Mouse (Mus musculus) intestine, embryonic 15.5 days (tissue): ENCODE data around the gene Stox1. TPM values are rescaled to one million over a fixed set of nuclear protein-coding genes. Genes with fewer than 3 reads are reported as not detected.

Experiments
- ATAC-seq: fragments of 200-750 bp; cut with Nextera tagmentation; 2 replicates; pipeline ENCODE4 v1.8.0; 2017; ENCODE audit warnings: moderate TSS enrichment, moderate library complexity
- H3K27ac ChIP-seq: fragments of 300-500 bp; sonication (generic); 2 replicates; pipeline ENCODE4 v1.5.1; 2015; ENCODE audit warnings: mild to moderate bottlenecking, inconsistent platforms
- H3K27me3 ChIP-seq: fragments of 300-500 bp; sonication (generic); replicated peaks from 2 replicates; pipeline ENCODE4 v1.6.1; 2015; ENCODE audit warnings: inconsistent platforms
- H3K36me3 ChIP-seq: fragments of 300-500 bp; sonication (generic); 2 replicates; pipeline ENCODE4 v1.6.1; 2015; ENCODE audit warnings: inconsistent platforms
- H3K4me1 ChIP-seq: fragments of 300-500 bp; sonication (generic); replicated peaks from 2 replicates; pipeline ENCODE4 v1.6.1; 2015; ENCODE audit warnings: inconsistent platforms
- H3K4me2 ChIP-seq: fragments of 300-500 bp; sonication (generic); replicated peaks from 2 replicates; pipeline ENCODE4 v1.6.1; 2015; ENCODE audit warnings: mild to moderate bottlenecking, inconsistent platforms
- H3K4me3 ChIP-seq: fragments of 300-500 bp; sonication (generic); replicated peaks from 2 replicates; pipeline ENCODE4 v1.5.1; 2015; ENCODE audit warnings: inconsistent platforms
- H3K9ac ChIP-seq: fragments of 300-500 bp; sonication (generic); 2 replicates; pipeline ENCODE4 v1.6.1; 2015; ENCODE audit warnings: inconsistent platforms
- H3K9me3 ChIP-seq: fragments of 300-500 bp; sonication (generic); 2 replicates; pipeline ENCODE4 v1.6.1; 2016; ENCODE audit warnings: inconsistent platforms
- WGBS: fragments of 180-500 bp; shearing (Covaris S2); methylation state at CpG from one replicate; pipeline ENCODE4 v1.1.7; 2015; 5-methylcytosine and 5-hydroxymethylcytosine counted together
- polyA plus RNA-seq: library from polyadenylated mRNA; unstranded; fragments of >200 nt; fragmentation: Nextera tagmentation; extraction: Ambion mirVana; gene quantifications from 2 replicates; pipeline ENCODE4 v1.2.1, GENCODE M21; 2015

Gene Stox1
- polyA plus RNA-seq, 1 experiment from 2014 or later, result 1.0 TPM

DNA sequence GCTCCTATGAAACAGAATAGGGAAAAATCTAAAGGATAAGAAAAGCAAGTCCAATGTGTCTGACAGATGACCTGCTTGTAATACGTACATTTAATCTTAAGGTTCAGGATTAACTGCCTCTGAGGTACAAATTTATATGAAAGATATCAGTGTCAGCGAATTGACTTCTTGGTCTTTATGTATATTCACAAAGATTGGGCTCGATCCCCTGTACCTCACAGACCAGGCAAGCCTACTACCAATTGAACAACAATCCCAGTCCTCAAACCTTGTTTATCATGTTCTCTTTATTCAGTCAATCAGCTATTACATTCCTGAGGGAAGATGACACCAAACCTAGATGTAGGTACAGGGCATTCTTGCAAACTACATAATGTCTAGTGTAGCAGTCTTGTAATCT lies 74.0 kb downstream of the Stox1 start:
- WGBS, result 20% methylated on average over 3 of the region's 3 CpGs
- peak overlapping the region; percentile 64 for H3K4me2 ChIP-seq
- no peak for ATAC-seq
- no peaks in the 10 kb centered on the region for H3K9me3 ChIP-seq
- H3K27ac ChIP-seq, result peak overlapping the region; percentile 90
- no peaks in the 10 kb centered on the region for H3K36me3 ChIP-seq
- H3K4me3 ChIP-seq, result peak overlapping the region; percentile 87
- 0 out of 2 replicates have a peak, but pooled peaks cover 6% of the 10 kb centered on the region for H3K4me1 ChIP-seq
- H3K9ac ChIP-seq, result peak overlapping the region; percentile 28
- no peaks in the 10 kb centered on the region for H3K27me3 ChIP-seq

DNA sequence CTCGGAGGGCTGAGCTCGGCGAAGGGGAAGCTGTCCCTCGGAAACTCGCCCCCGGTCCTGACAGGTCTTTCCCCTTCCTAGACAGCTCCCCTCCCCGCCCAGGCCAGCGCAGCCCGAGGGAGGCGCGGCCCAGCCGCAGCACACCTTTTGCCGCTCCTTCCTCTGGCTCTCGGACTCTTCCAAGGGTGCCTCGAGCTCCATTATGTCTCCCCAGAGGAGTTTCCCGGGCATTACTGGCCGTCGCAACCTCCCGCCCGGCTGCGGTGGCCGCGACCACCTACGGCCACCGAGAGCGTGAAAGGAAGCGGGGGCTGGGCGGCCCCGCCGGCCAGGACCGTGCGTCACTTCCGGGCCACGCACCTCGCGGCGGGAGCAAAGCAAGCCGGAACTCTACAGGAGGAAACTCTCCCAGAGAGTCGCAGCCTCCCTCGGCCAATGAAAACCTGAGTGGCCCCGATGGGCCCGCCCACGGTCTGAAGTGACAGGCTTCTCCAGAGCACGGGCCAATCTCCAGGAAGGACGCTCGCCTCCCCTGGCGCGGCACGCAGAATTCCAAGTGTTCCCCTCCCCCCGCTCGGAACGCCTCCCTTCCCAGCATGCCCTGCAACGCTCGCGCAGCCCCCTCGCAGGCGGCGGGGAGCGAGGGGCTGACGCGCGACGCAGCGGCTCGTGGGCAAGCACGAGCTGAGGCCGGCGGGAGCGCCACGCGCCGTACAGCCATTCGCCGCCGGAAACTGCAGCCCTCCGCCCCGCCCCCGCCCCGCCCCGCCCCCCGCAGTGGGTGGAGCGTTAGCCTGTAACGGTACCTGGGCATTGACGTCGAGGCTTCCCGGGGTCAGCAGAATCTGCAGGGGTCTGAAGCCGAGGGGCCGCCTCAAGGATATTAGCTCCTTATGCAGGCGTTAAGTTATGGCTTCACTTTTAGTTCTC lies 74.8 kb downstream of the Stox1 start, which contains the start of gene Ddx50:
Gene Ddx50, minus strand, starts transcription at position 338 of the 930 bp plus-strand sequence.
- Histone ChIP-seq H3K4me3 (peak within 1 kb of the TSS; percentile 87), H3K27me3 (no peaks in the 10 kb centered on the region), H3K4me1 (0 out of 2 replicates have a peak, but pooled peaks cover 6% of the 10 kb centered on the region), H3K4me2 (peak within 1 kb of the TSS; percentile 71), H3K36me3 (0 out of 2 replicates have a peak, but pooled peaks cover 5% of the 10 kb centered on the region), H3K9ac (peak within 1 kb of the TSS; percentile 54), H3K27ac (peak within 1 kb of the TSS; percentile 90), H3K9me3 (no peaks in the 10 kb centered on the region)
- ATAC-seq, result peak; percentile 100
- WGBS, result under 1% methylated on average over 83 of the region's 89 CpGs

DNA sequence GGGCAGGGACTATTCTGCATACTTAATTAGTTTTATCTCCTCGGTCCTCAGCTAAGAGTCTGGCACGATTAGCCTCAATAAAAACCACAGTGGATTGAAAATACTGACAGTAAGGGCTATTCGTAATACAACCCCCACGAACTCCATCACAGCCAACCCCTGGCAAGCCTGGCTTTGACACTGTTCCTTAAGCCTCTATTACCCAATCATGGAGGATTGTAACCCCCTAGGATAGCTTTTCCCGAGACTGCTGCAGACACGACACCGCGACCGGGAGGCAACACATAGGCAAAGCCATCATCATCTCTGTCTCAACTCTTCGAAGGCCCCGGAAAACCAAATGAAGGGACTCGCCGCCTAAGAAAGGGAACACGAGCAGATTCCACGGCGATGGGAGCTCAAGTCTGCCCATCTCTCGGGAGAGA lies 75.6 kb downstream of the Stox1 start:
- 0 out of 2 replicates have a peak, but pooled peaks cover 6% of the 10 kb centered on the region for H3K4me1 ChIP-seq
- H3K36me3 ChIP-seq, result 0 out of 2 replicates have a peak, but pooled peaks cover 5% of the 10 kb centered on the region
- H3K27me3 ChIP-seq, result no peaks in the 10 kb centered on the region
- peak overlapping the region; percentile 87 for H3K4me3 ChIP-seq
- H3K9me3 ChIP-seq, result no peaks in the 10 kb centered on the region
- H3K9ac ChIP-seq, result peak overlapping the region; percentile 54
- 0% methylated on average over 17 of the region's 17 CpGs for WGBS
- H3K27ac ChIP-seq, result peak overlapping the region; percentile 87
- peak overlapping the region; percentile 71 for H3K4me2 ChIP-seq
- ATAC-seq, result no peak

Other genes with a start within 250 kb of the Stox1 start
- 107 and 119 TPM in 2 replicates for gene Vps26a, start 239.3 kb downstream of the Stox1 start, polyA plus RNA-seq
- 11.6 and 15.4 TPM in 2 replicates for gene Srgn, start 198.7 kb downstream of the Stox1 start, polyA plus RNA-seq
- gene Kif1bp, start 147.7 kb downstream of the Stox1 start, polyA plus RNA-seq, result 29.7 and 30.2 TPM in 2 replicates
- gene Ddx21, start 123.8 kb downstream of the Stox1 start, polyA plus RNA-seq, result 21.6 and 22.1 TPM in 2 replicates
- gene Ddx50, start 74.9 kb downstream of the Stox1 start, polyA plus RNA-seq, result 99.8 and 112 TPM in 2 replicates
- gene Ccar1, start 66.2 kb upstream of the Stox1 start, polyA plus RNA-seq, result 109 and 110 TPM in 2 replicates
- 14.4 and 18.3 TPM in 2 replicates for gene Tet1, start 182.9 kb upstream of the Stox1 start, polyA plus RNA-seq
- 12.5 and 13.4 TPM in 2 replicates for gene Slc25a16, start 194.5 kb upstream of the Stox1 start, polyA plus RNA-seq
- 21.7 and 22.0 TPM in 2 replicates for gene Dna2, start 220.9 kb upstream of the Stox1 start, polyA plus RNA-seq